Mouse (Mus musculus) liver, embryonic 11.5 days (tissue): ENCODE data around the gene Tbc1d10b. TPM values are rescaled to one million over a fixed set of nuclear protein-coding genes. Genes with fewer than 3 reads are reported as not detected.

Source experiments
- ATAC-seq: fragments of 200-750 bp; cut with Nextera tagmentation; replicated peaks from 2 replicates; pipeline ENCODE4 v1.8.0; 2017; ENCODE audit warnings: moderate number of reproducible peaks, mild to moderate bottlenecking, moderate TSS enrichment, moderate library complexity; ENCODE audit not compliant: low FRiP score
- DNase-seq: peaks from one replicate; pipeline ENCODE4 v3.0.0-alpha.2; 2017; ENCODE audit warnings: low spot score
- H3K27ac ChIP-seq: fragments of 300-500 bp; sonication (generic); 2 replicates; pipeline ENCODE4 v1.5.1; 2014; ENCODE audit warnings: mild to moderate bottlenecking, low read depth, low read length, control low read depth
- H3K27me3 ChIP-seq: fragments of 300-500 bp; sonication (generic); replicated peaks from 2 replicates; pipeline ENCODE4 v1.6.1; 2014; ENCODE audit warnings: low read length, mixed read lengths; ENCODE audit not compliant: control insufficient read depth, insufficient read depth
- H3K36me3 ChIP-seq: fragments of 300-500 bp; sonication (generic); 2 replicates; pipeline ENCODE4 v1.6.1; 2014; ENCODE audit warnings: mild to moderate bottlenecking, low read length, moderate library complexity, mixed read lengths; ENCODE audit not compliant: control insufficient read depth, insufficient read depth
- H3K4me1 ChIP-seq: fragments of 300-500 bp; sonication (generic); replicated peaks from 2 replicates; pipeline ENCODE4 v1.6.1; 2014; ENCODE audit warnings: low read length, mixed read lengths; ENCODE audit not compliant: control insufficient read depth, insufficient read depth
- H3K4me2 ChIP-seq: fragments of 300-500 bp; sonication (generic); 2 replicates; pipeline ENCODE4 v1.6.1; 2014; ENCODE audit warnings: mild to moderate bottlenecking, control low read depth, moderate library complexity
- H3K4me3 ChIP-seq: fragments of 300-500 bp; sonication (generic); 2 replicates; pipeline ENCODE4 v1.5.1; 2014; ENCODE audit warnings: low read depth, low read length, control low read depth
- H3K9ac ChIP-seq: fragments of 300-500 bp; sonication (generic); 2 replicates; pipeline ENCODE4 v1.6.1; 2014; ENCODE audit warnings: low read depth, low read length, control low read depth
- H3K9me3 ChIP-seq: fragments of 300-500 bp; sonication (generic); 2 replicates; pipeline ENCODE4 v1.6.1; 2016; ENCODE audit warnings: low read length, inconsistent platforms, mixed read lengths; ENCODE audit not compliant: control insufficient read depth
- WGBS: fragments of 180-500 bp; shearing (Covaris S2); extraction: QIAGEN DNeasy Blood & Tissue Kit; methylation state at CpG from one replicate; pipeline ENCODE4 v1.1.7; 2014; 5-methylcytosine and 5-hydroxymethylcytosine counted together
- polyA plus RNA-seq: library from polyadenylated mRNA; unstranded; fragments of >200 nt; fragmentation: Nextera tagmentation; extraction: Ambion mirVana; gene quantifications from 2 replicates; pipeline ENCODE4 v1.2.1, GENCODE M21; 2014

The Tbc1d10b gene
- polyA plus RNA-seq, 1 experiment from 2014 or later = 29.0 TPM

DNA sequence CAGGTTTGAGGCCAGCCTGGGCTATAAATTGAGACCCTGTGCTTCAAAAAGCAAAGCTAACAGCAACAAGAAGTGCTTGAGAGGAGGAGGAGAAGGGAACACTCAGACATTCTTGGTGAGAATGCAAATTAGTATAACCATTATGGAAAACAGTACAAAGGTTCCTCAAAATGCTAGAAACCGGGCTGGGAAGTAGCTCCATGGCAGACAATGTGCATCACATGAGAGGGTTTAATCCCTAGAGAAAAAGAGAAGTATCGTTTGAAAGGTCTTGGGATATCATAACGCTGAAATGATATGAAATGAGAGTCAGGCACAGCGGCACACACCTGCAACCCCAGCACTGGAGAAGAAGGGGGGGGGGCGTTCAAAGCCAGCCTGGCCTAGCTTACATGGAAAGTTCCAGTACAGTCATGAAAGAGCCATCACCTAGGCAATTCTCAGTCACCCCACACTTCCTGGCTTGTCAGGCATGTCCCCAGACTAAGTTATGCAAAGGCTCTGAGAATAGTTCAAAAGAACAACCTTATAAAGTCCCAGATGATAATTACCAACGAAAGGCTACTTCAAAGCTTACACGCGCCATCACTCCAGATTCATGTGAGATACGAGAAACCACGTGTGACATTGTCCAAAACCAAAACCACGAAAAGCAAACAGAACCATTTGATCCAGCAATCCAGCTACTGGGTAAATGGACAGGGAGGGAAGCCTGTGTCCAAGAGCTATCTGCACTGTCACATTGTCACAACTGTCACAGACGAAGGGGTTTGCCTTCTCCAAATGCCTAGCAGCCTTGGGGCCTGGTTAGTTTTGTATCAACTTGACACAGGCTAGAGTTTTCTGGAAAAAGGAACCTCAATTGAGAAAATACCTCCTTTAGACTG lies 42.4 kb downstream of the Tbc1d10b start:
- Histone ChIP-seq H3K4me3 (no peak overlapping the region), H3K4me2 (no peak overlapping the region), H3K36me3 (no peaks in the 10 kb centered on the region), H3K4me1 (peaks cover 2% of the 10 kb centered on the region), H3K9me3 (no peaks in the 10 kb centered on the region), H3K9ac (no peak overlapping the region), H3K27me3 (no peaks in the 10 kb centered on the region; the same call in 1 of the 2 replicates), H3K27ac (no peak overlapping the region)
- no peak for DNase-seq
- no peak for ATAC-seq
- 73% methylated on average over 12 of the region's 12 CpGs for WGBS

GRCm38 (mm10) chr7:127164002-127164401 lies 44.3 kb downstream of the Tbc1d10b start:
- Histone ChIP-seq H3K9me3 (no peaks in the 10 kb centered on the region), H3K27me3 (no peaks in the 10 kb centered on the region; the same call in 1 of the 2 replicates), H3K4me2 (no peak overlapping the region), H3K27ac (no peak overlapping the region), H3K4me1 (peaks cover 2% of the 10 kb centered on the region), H3K4me3 (no peak overlapping the region), H3K9ac (no peak overlapping the region), H3K36me3 (no peaks in the 10 kb centered on the region)
- DNase-seq (no peak), ATAC-seq (no peak)
- WGBS = 78% methylated on average over 4 of the region's 4 CpGs

- Histone ChIP-seq H3K9ac (no peak overlapping the region), H3K27ac (no peak overlapping the region), H3K27me3 (no peaks in the 10 kb centered on the region; the same call in 1 of the 2 replicates), H3K4me2 (no peak overlapping the region), H3K9me3 (no peaks in the 10 kb centered on the region), H3K36me3 (no peaks in the 10 kb centered on the region), H3K4me1 (peaks cover 2% of the 10 kb centered on the region), H3K4me3 (no peak overlapping the region)
- 84% methylated on average over 5 of the region's 5 CpGs for WGBS
- no peak for ATAC-seq
- DNase-seq = no peak
Measured at GRCm38 (mm10) chr7:127162546-127162945, 45.7 kb downstream of the Tbc1d10b start.

DNA sequence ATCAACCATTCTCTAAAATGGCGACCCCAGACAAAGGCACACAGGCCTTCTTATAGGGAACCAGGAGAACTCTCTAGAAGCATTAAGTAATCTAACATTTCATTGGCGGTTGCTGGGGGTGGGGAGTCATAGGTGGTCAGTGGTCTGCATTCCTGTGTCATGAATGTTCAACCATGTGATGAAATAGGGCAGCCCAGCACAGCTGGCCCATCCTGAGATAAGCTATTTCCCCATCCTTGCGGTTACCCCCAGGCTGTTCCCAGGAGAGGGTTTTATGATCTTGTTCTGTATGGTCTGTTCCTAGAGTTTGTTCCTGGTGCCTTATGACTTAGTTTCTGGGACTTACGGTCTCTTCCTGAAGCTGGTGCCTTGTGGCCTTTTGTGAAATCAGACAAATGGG lies 50.7 kb downstream of the Tbc1d10b start:
- Histone ChIP-seq H3K9ac (no peak overlapping the region), H3K27me3 (no peaks in the 10 kb centered on the region), H3K27ac (no peak overlapping the region), H3K4me2 (no peak overlapping the region), H3K4me1 (no peaks in the 10 kb centered on the region), H3K9me3 (no peaks in the 10 kb centered on the region), H3K36me3 (no peaks in the 10 kb centered on the region), H3K4me3 (no peak overlapping the region)
- DNase-seq = no peak
- WGBS = 62% methylated on average over 4 of the region's 4 CpGs
- ATAC-seq = no peak

DNA sequence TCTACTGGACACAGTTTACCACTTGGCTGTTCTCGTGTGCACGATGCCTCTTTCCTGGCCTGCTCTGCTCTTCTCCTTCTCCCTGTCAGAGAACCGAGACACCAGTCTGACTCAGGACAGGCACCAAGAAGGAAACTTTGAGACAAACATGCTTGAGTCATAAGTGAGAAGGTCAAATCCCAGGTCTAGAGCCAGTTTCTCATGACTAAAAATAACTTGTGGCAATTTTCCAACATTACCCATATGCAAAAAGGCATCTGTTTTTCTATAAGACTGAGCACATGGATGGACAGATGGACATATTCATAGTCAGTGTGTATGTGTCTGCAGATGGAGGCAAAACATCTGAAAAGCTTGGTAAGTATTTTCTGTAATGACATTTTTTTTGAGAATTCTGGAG lies 54.8 kb downstream of the Tbc1d10b start:
- no peak for ATAC-seq
- no peak for DNase-seq
- 67% methylated on average over 3 of the region's 3 CpGs for WGBS
- Histone ChIP-seq H3K9ac (no peak overlapping the region), H3K27ac (no peak overlapping the region), H3K4me2 (no peak overlapping the region), H3K4me3 (no peak overlapping the region), H3K27me3 (no peaks in the 10 kb centered on the region), H3K36me3 (no peaks in the 10 kb centered on the region), H3K9me3 (no peaks in the 10 kb centered on the region), H3K4me1 (no peaks in the 10 kb centered on the region)

GRCm38 (mm10) chr7:127152464-127152863 lies 55.8 kb downstream of the Tbc1d10b start:
- no peaks in the 10 kb centered on the region for H3K36me3 ChIP-seq
- no peak overlapping the region for H3K27ac ChIP-seq
- WGBS = 88% methylated on average over 6 of the region's 6 CpGs
- no peak overlapping the region for H3K4me2 ChIP-seq
- H3K9ac ChIP-seq = no peak overlapping the region
- H3K27me3 ChIP-seq = no peaks in the 10 kb centered on the region
- no peak for ATAC-seq
- no peaks in the 10 kb centered on the region for H3K4me1 ChIP-seq
- H3K9me3 ChIP-seq = no peaks in the 10 kb centered on the region
- DNase-seq = no peak
- H3K4me3 ChIP-seq = no peak overlapping the region

GRCm38 (mm10) chr7:127147901-127148300 lies 60.4 kb downstream of the Tbc1d10b start:
- DNase-seq (no peak), ATAC-seq (no peak)
- Histone ChIP-seq H3K4me1 (peaks cover 4% of the 10 kb centered on the region; the same call in 1 of the 2 replicates), H3K4me3 (no peak overlapping the region), H3K36me3 (no peaks in the 10 kb centered on the region), H3K27ac (no peak overlapping the region), H3K27me3 (no peaks in the 10 kb centered on the region), H3K9ac (no peak overlapping the region), H3K4me2 (no peak overlapping the region), H3K9me3 (no peaks in the 10 kb centered on the region)
- 63% methylated on average over 3 of the region's 3 CpGs for WGBS
